Mouse (Mus musculus) spleen, postnatal 4 days (tissue): ENCODE measurements at regions not wholly inside any gene's neighbourhood (a gene's known extent, or its start where the extent isn't known, plus 50 kb on each side); places are given as distances from the start of the nearest gene placed in this dataset.
A peak's percentile ranks its signal among the peaks of the same experiment; 100 is the strongest.

Experiments
- DNase-seq, 2 experiments: peaks; one replicate each; pipeline ENCODE4 v3.0.0; 2022; ENCODE audit warnings: low spot score in 2 of 2

DNA sequence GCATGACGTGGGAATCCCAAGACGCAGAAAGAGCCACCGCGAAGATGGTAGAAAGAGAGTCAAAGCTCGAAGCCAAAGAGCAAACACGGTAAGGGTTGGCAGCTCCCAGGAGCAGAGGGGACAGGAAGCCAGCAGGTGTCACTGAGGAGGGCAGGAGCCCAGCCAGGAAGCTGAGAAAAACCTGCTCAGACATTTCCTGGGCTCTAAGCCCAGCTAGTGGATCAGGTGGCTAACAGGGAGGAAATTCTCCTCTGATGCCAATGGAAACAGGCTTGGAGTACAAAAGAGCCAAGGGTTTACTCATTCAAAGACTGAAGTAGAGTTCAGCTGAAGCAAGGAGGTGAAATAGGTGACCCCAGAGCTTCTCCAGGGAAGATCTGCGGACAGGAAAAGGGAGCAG, 368.9 kb downstream of the Nkx6-1 start:
- DNase-seq, result peak in 1 of 2 experiments; percentile 42

DNA sequence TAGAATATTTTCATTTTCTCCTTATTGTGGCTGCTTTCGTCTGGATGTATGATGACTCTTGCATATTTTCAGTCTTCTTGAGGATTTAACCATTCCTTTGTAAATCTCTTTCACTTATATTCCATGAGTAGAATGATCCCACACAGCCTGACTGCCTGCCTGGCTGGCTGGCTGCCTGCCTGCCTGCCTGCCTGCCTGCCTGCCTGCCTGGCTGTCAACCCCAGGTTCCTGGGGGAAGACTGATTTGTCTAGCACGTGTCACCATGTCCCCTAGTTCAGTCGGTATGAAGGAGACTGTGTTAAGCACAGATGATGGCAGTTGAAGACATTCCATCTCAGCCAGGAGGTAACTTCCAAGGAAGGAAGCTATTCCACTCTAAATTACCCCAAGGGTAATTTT, 370.8 kb downstream of the Nkx6-1 start:
- DNase-seq, result no peak

DNA sequence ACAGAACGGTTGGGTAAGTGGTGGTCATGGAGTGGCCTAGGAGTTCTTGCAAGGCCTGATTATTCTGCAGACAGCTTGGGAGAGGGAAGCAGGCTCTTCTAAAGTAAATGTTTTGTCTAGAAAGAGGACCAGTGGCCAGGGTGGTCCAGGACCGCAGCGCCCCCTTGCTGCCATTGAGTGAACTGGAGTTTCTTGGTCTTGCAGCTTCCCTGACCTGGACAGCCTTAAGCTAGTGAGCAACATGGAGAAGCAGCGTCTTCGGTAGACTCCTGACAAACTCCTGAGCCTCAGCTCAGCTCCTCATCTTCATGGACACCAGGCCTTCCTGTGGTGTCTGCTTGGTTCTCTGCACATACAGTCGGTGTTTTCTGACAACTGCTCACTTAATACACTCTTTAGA, 376.4 kb downstream of the Nkx6-1 start:
- DNase-seq, result peak; percentile 31 to 70

DNA sequence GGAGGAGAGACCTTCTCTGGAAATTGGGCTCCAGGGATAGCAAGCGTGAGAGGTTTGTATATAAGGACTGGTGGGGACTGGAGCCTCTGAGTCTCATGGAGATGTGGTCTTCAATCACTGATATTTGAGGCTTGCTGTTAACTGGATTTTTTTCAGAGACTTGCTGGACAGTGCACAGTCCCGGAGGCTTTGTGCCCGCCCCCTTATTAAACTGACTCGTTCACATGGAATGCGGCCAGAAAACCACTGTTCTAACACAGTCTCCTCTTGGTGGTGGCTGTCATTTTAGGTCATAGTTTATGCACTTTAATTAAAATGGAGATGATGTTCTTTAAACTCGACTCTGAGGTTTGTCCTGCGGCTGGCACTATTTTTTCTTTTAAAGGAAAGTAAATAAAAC, 378.9 kb downstream of the Nkx6-1 start:
- no peak for DNase-seq

DNA sequence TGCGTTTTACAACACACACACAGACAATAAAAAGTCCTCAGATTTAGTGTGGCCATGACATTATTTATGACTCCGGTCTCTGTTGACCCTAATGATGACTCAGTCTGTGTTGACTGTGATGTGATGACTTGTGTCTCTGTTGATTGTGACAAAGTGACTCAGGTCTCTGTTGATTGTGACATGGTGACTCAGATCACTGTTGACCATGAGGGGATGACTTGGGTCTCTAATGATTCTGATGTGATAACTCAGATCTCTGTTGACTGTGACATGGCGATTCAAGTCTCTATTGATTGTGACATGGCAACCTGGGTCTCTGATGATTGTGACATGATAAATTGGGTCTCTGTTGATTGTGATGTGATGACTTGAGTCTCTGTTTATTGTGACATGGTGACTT, 405.0 kb downstream of the Gpat3 start:
- no peak for DNase-seq

DNA sequence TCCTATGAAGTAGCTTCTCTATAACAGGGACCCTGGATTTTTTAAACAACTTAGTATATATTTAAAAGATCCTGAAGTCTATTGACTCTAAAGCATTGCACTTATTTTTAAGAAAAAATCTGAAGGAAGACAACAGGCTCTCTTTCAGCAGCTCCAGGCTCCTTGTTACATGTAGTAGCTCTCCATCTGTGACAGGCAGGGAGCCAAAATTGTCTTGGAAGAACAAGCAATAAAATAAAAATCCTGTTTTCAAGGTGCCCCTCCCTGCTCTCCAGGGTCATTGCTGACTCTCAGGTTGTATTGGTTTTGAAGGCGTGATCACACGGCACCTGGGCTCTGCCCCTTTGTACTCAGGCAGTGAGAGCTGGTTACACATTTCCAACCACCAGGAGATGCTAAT, 397.1 kb downstream of the Gpat3 start:
- no peak for DNase-seq

DNA sequence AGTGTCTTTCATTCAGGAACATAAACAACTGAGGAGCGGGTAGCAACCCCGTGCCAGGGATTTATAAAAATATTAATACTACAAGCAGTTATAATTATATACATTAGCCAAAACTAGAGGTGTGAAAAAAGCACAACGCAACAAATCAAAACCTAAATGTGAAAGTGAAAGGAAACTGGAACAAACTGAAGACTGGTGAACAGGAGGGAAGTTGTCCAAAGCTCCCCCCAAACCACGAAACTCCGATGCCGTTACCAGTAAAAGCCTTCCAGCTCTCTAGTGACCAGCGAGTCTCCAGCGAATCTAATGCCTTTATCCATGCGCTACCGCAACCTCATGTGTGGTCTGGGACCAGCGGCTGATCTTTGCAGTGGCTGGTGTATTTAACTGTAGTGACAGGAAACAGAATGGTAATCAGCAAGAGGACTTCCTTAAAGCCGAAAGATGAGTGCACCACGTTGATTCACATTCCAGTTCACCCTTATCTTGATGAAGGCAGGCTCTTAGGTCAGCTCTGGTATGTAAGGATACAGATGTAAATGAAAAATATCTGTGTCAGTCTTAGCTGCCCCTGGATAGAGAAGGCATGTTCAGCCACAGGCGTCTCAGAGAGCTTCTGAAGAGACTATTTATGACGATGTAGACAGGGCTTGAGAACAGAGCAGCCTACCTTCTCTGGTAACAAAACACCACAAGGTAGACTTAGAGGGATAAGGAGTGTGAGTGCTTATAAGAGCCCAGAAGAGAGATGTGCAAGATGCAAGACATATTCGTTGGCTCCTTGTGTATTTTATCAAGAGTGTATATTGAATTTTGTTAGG, 394.0 kb downstream of the Gpat3 start:
- DNase-seq, result peak in 1 of 2 experiments; percentile 12

DNA sequence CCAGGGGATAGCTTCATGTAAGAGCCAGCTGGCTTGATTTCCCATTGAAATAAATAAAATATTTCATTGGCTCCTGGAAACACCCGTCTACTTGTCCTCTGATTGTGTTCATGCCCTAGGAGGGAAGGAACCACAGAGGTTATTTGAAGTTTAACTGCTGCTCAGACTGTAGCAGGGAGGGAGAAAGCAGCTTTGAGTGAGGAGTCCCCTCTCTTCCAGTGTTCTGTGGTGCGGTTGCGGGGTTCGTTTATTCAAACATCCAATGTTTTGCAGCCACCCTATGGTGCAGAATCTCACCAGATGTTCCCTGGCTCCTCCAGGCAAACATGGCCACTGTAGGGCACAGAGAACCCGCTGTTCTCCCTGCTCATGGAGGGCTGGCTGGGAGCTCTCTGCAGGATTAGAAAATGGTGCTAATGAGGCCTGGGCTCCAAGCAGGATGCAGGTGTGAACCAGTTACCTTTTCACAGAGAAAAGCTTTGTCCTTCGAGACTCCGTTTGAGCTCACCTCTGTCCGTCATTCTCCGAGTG, 390.7 kb downstream of the Gpat3 start:
- no peak for DNase-seq

DNA sequence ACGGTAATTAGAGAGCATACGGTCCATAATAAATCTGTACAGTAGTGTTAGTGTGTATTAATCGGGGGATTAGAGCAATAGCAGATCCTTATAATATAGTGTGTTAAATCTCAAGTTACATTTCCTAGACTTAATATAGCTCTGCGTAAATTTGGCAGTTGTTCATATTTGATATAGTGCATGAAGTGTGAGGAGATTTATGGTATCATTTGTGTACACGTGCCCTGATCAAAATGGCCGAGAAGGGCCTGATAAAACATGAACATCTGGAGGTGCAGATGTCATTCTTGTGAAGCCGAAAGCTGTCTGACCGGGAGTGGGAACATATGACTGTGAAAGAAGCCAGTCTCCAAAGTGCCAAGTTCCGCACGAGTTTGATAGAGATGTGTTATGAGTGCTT, 376.9 kb downstream of the Gpat3 start:
- no peak for DNase-seq

DNA sequence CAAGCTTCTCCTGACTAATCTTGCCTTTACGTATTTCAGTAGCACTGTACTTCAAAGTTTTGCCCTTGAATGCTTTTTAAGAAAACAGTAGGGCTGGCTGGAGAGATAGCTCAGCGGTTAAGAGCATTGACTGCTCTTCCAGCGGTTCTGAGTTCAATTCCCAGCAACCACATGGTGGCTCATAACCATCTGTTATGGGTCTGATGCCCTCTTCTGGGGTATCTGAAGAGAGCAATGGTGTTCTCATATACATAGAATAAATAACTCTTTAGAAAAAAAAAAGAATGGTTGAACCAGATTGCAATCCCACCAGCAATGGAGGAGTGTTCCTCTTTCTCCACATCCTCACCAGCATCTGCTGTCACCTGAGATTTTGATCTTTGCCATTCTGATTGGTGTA, 372.6 kb downstream of the Gpat3 start:
- DNase-seq, result no peak

DNA sequence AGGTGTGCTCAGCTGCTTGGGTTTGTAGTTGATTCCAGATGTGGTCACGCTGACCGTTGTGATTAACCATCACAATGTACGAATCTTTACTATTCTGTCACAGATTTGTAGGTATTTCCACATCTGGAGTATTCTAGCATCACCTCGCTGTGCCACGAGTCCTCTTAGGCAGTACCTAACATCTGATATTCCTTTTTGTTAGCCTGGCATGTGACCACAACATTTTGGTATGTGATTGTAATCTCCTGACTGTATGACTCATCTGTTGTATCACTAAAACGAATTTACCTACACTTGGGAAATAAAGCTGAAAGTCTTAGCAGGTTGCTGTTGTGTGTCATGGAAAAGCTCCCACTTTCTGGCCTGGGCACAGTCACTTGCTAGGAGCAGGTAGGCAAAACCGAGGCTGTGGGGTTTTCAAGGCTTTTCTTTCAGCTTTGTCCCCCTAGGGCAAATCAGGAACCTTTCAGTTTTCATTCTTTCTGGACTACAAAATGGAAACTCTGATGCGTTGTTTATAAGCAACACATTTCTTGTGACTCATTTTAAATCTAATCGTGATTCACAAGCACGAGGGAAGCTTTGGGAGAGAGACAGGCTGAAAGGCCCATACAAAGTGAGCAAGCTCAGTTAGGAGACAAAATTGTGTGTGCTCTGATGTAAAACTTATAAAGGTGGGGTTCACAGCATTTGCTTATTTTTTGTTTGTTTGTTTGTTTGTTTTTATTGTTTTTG, 371.5 kb downstream of the Gpat3 start:
- DNase-seq, result no peak

DNA sequence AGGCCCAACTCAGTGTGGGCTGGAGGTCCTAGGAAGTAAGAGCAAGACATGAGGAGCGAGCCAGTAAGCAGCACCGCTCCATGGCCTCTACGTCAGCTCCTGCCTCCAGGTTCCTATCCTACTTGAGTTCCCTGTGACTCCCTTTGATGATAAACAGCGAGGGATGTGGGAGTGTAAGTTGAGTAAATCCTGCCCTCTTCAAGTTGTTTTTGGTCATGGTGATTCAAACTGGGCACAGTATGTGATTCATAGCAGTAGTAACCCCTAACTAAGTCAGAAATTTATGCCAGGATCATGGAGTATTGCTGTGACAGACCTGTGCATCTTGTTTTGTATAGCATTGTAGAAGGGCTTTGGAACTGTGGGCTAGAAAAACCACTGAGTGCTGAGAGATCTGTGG, 366.5 kb downstream of the Gpat3 start:
- DNase-seq, result no peak

DNA sequence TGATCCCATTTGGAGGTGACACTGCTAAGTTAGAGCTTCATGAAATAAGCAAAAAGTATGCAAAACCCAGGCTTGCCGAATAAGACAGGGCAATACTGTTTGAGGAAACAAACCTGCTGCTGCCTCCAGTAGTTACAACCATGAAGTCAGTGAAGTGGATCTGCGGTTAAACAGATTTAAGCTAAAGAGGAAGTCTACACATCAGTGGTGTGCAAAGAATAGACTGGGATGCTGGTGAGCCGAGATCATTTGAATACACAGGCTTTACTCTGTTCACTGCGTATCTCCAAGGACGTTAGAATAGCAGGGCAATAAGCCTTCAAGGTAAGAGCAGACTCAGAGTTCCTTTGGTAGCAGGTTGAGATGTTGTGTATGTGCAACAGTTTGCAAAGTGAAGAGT, 362.6 kb downstream of the Gpat3 start:
- no peak for DNase-seq

DNA sequence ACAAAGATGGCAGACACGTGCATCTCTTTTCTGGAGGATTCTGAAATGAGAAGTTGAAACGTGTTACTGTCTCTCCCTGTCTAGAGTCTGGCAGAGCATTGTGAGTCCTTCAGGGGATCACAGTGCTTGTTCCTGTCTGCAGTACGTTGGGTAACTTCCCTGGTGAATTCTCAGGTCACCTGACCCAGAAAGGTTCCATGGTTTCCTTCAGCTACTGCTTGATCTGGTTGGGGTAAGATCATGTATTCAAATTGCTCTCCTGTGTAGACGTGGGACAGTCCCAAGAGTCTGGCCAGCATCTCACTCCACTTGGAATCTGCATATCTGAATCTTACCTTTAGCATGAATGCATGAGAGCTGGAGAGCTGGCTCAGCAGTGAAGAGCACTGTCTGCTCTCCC, 350.0 kb downstream of the Gpat3 start:
- no peak for DNase-seq

DNA sequence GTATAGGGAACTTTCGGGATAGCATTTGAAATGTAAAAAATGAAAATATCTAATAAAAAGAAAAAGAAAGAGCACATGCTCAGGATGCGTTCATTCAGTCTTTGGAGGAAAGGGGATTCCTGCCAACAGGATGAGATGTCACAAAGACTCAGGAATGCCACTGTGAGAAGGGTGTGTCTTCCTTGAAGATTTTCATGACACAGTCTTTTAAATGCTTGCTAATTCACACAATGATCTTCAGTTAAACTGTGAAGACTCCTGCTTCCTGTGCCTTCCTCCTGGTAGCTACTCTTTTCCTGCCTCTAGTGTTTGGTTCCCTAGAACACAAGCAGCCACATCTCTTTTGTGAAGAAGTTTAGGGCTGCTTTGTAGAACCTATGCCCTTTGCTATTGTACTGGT, 345.5 kb downstream of the Gpat3 start:
- no peak for DNase-seq

DNA sequence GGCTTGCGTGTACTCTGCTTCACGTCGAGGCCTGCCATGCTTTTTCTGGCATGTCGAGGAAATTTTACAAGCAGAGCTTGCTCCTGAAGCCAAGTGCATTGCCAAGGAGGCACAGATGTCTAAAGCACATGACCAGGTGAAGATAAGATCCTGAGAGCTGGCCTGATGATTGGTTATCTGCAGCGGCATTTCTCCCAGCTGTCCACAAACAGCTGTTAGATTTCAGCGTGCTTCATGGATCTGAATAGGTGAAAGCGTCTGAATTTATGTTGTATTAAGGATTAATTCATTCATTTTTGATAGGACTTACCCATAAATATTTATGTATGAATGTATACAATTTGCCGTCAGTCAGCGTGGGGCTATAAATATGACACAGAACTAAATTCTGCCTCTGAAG, 327.7 kb downstream of the Gpat3 start:
- DNase-seq, result no peak

DNA sequence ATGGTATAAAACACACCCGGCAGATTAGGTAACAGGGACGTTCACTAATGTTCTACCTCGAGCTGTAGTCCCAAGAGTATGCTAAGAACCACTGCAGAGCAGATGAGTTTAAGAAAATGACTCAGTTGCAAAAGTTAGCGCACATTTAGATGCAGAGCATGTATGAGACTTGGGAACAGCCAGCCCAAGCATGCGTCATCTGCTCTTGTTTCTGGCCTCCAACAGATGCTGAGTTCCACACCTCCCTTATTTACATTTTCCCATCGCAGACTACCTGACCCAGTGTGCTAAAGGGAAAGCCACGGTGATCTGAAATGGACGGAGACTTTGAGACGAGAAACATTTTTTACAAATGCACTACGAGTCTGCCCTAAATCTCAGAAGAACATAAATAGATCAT, 327.3 kb downstream of the Gpat3 start:
- DNase-seq, result no peak

DNA sequence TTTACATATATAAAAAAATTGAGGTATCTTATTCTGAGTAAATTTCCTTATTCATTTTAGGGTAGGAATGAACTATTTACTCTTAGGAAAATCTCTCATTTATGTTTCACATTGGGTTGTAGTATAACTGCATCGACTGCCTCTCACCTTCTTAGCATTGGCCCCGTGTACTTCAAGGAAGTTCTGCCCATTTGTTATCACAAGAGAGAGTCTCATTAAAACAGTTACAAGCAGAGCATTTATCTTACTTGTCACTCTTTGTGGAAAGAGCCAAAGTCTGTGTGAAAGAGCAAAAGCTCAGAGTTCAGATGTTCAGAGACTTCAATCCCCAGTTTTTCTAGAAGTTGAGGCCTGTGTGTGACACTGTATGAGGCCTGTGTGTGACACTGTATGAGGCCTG, 323.6 kb downstream of the Gpat3 start:
- DNase-seq, result no peak

DNA sequence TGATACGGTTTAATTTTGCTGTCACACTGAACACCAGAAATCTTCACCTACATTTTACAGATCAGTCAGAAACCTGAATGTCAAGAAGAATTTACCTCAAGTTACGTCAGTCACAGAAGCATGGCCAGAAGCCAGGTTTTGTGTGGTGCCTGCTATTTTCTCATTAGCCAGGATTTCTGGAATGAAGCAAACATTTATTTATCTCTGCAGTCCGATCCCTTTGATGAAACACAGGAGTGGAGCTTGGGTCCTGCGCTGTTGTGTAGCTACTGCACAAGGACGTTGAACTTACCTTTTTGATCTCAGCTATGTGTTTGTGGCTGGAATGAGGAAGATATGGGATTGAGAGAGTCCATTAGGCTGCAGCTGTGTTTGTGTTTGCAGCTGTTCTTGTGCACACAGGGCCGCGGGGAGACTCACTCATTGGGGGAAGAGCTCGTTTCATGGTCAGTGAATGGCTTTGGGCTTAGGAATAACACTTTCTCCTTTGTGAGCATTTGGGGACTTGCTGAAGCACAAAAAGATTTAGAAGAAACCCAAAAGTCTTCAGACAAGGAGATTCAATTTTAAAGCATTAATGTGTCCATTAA, 318.2 kb downstream of the Gpat3 start:
- no peak for DNase-seq

DNA sequence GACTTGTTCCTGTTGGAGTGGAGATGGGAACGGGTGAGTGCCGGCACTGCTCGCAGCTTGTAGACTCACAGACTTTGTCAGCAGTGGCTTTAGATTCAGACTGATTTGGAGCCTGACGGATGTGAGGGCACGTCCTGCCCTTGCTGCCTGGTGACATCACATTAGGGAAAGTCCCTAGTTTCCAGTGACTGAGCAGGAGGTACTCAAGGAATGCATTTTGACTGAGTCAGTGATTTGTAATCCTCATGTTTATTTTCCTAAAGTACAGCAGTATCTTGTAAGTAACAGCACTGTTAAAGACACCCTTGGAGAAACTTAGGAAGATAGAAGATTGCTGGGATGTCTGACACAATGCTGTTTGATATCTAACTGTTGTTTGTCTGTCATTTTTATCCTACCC, 317.6 kb downstream of the Gpat3 start:
- DNase-seq, result no peak

DNA sequence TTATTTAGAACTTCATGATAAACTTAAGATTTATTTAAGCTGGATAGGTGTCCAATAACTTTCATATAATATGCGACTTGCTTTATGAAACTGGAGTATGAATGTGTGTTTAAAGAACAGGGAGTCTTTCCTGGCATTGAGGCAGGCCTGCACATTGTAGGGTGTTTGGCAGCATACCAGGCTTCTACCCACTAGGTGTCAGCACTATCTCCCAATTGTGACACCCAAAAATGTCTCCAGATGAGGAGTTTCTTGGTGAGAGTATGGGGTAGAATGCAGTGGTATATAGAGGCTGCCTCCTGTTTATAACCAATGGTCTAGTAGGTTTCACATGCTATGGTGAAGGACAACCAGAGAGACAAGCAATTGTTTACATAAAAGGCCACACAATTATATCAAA, 311.9 kb downstream of the Gpat3 start:
- no peak for DNase-seq

DNA sequence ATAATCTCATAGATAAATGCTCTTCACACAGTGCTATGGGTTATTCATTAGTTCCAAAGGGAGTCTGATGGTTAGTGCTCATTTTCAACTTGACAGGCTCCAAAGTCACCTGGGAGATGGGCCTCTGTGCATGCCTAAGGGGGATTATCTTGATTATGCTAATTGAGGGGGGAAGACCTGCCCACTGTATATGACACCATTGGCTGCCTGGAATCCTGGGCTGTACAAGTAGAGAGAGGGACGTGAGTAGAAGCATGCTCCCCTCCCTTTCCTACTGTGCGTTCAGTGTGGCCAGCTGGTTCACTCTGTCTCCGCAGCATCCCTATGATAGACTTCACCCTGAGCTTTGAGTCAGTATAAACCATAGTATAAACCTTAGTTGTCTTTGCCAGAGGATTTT, 300.8 kb downstream of the Gpat3 start:
- DNase-seq, result no peak

DNA sequence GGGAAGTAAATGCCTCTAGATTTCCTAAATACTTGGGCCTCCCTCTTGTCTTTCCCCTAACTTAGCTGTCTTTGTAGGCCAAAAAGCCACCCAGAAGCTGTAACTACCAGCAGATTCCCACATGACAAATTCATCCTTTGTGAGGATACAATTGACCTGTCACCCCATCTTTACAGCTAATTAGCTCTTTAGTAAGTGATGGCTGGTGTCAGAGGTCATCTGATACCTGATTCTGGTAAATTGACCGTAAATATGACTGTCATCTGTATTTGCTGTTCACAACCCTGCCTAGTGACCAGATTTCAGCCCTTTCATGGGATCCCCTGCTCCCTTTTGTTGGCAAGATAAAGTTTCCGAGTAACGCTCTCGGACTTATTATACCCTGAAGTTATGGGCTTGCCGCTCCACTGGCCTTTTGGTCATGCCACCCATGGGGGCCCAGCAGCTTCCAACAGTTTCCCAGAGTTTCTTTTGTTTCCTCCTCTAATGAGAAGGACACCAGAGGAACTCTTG, 279.5 kb downstream of the Gpat3 start:
- DNase-seq, result no peak
